20 mouse cellular contexts compared by ENCODE assay signal in the genomic region with DNA sequence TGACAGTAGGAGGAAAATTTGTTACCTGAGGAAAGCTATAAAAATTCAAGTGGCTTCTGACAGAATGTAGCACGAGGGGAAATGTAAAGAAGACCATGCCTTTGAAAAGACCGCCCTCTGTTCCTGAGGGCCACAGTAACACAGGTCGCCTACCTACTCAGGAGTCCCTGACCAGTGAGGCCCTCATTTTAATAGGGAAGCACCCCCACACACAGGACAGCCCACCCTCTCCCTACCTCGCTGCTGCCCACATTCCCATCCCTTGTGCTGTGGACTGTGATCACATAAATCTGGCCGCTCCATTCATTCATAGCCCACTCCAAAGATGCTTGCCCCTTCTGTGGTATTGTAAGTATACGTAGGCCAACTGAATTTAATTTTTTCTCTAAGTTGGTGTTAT. TPM values are rescaled to one million over a fixed set of nuclear protein-coding genes. Genes with fewer than 3 reads are reported as not detected.
DNase-seq lines count a peak whose midpoint lies in the region; ATAC-seq and TF ChIP-seq lines count a peak whose summit lies in the region.
"Had no signal": no experiment of that assay in that cellular context is flagged by ENCODE, and none has a peak within 500 bp of the region (broad histone marks: within the 10 kb centered on the region; RNA-seq: fewer than 3 reads in every experiment).

No protein-coding gene starts in this region.

- WGBS in hindbrain, embryonic 10.5 days, result 72% methylated on average over 6 of the region's 6 CpGs
- 67% methylated on average over 6 of the region's 6 CpGs for WGBS in hindbrain, postnatal 0 days
- 32% methylated on average over 6 of the region's 6 CpGs for WGBS in forebrain, embryonic 15.5 days
- 53% methylated on average over 6 of the region's 6 CpGs for WGBS in hindbrain, embryonic 16.5 days
- WGBS in neural tube, embryonic 12.5 days, result 41% methylated on average over 6 of the region's 6 CpGs

- H3K9ac ChIP-seq in hindbrain, postnatal 0 days (replicated peaks; ENCODE audit: low read length), result no peak overlapping the region
- no peak overlapping the region for H3K9ac ChIP-seq in forebrain, embryonic 15.5 days (replicated peaks)
- H3K9ac ChIP-seq in hindbrain, embryonic 16.5 days (ENCODE audit: low read depth, low read length), result no peak overlapping the region
- H3K9ac ChIP-seq in neural tube, embryonic 12.5 days, result no peak overlapping the region
- H3K9ac ChIP-seq: embryonic facial prominence, embryonic 13.5 days; heart, embryonic 13.5 days; liver, postnatal 0 days had no signal

- ATAC-seq in hindbrain, postnatal 0 days, result no peak
- ATAC-seq in forebrain, embryonic 15.5 days (replicated peaks), result no peak; the same call in 1 of the 2 replicates
- ATAC-seq in hindbrain, embryonic 16.5 days, result no peak
- peak; percentile 38 for ATAC-seq in neural tube, embryonic 12.5 days (ENCODE audit: low FRiP score, low read depth)
- no peak for ATAC-seq in CD4-positive, CD25-positive, alpha-beta regulatory T cell, adult 4 months
- ATAC-seq: liver, postnatal 0 days had no signal

- H3K36me3 ChIP-seq in hindbrain, embryonic 10.5 days, result no peaks in the 10 kb centered on the region
- no peaks in the 10 kb centered on the region for H3K36me3 ChIP-seq in hindbrain, postnatal 0 days (ENCODE audit: insufficient read depth, low read length)
- H3K36me3 ChIP-seq in forebrain, embryonic 15.5 days, result no peaks in the 10 kb centered on the region
- H3K36me3 ChIP-seq in hindbrain, embryonic 16.5 days (ENCODE audit: control insufficient read depth, insufficient read depth, low read length), result no peaks in the 10 kb centered on the region
- H3K36me3 ChIP-seq in neural tube, embryonic 12.5 days, result no peaks in the 10 kb centered on the region
- H3K36me3 ChIP-seq: embryonic facial prominence, embryonic 13.5 days; heart, embryonic 13.5 days had no signal

- TF ChIP-seq CTCF in hindbrain, postnatal 0 days (IDR thresholded peaks at IDR 0.05; ENCODE audit: low read depth), result no peak

- no peak overlapping the region for H3K4me2 ChIP-seq in hindbrain, postnatal 0 days (ENCODE audit: low read depth, low read length)
- peak overlapping the region; percentile 40; the same call in 1 of the 2 replicates for H3K4me2 ChIP-seq in forebrain, embryonic 15.5 days (replicated peaks)
- no peak overlapping the region; the same call in 1 of the 2 replicates for H3K4me2 ChIP-seq in hindbrain, embryonic 16.5 days (ENCODE audit: low read length)
- peak overlapping the region; percentile 52 for H3K4me2 ChIP-seq in neural tube, embryonic 12.5 days (replicated peaks)
- H3K4me2 ChIP-seq: heart, embryonic 13.5 days had no signal

- no peaks in the 10 kb centered on the region for H3K9me3 ChIP-seq in hindbrain, embryonic 10.5 days
- no peaks in the 10 kb centered on the region for H3K9me3 ChIP-seq in hindbrain, postnatal 0 days (ENCODE audit: low read length)
- no peaks in the 10 kb centered on the region for H3K9me3 ChIP-seq in forebrain, embryonic 15.5 days
- no peaks in the 10 kb centered on the region for H3K9me3 ChIP-seq in hindbrain, embryonic 16.5 days (ENCODE audit: control insufficient read depth, low read length)
- H3K9me3 ChIP-seq in neural tube, embryonic 12.5 days, result no peaks in the 10 kb centered on the region
- H3K9me3 ChIP-seq: embryonic facial prominence, embryonic 13.5 days; heart, embryonic 13.5 days had no signal

- no peak for DNase-seq in hindbrain, embryonic 10.5 days (ENCODE audit: low spot score)
- DNase-seq in hindbrain, postnatal 0 days (ENCODE audit: low spot score), result no peak
- no peak for DNase-seq in adipocyte (ENCODE audit: low spot score)
- DNase-seq in yolk sac, embryonic 10.5 days (ENCODE audit: low spot score), result no peak
- DNase-seq: adrenal gland, adult 2 months; cerebellum, adult 18-20 months; kidney, adult 2 months; kidney, postnatal 36 days; layer of hippocampus, adult 9-11 months; liver, postnatal 0 days; retina, postnatal 1 day had no signal

- no peak overlapping the region for H3K4me3 ChIP-seq in hindbrain, embryonic 10.5 days
- no peak overlapping the region for H3K4me3 ChIP-seq in hindbrain, postnatal 0 days (ENCODE audit: low read length)
- no peak overlapping the region for H3K4me3 ChIP-seq in forebrain, embryonic 15.5 days
- no peak overlapping the region for H3K4me3 ChIP-seq in hindbrain, embryonic 16.5 days (ENCODE audit: low read length)
- no peak overlapping the region for H3K4me3 ChIP-seq in neural tube, embryonic 12.5 days
- H3K4me3 ChIP-seq: heart, embryonic 13.5 days had no signal

- H3K27ac ChIP-seq in hindbrain, embryonic 10.5 days, result peak overlapping the region; percentile 80
- H3K27ac ChIP-seq in hindbrain, postnatal 0 days, result no peak overlapping the region; the same call in 1 of the 2 replicates
- H3K27ac ChIP-seq in forebrain, embryonic 15.5 days (replicated peaks), result peak overlapping the region; percentile 81
- H3K27ac ChIP-seq in hindbrain, embryonic 16.5 days (ENCODE audit: low read depth, low read length), result peak overlapping the region; percentile 46
- H3K27ac ChIP-seq in neural tube, embryonic 12.5 days, result peak overlapping the region; percentile 20; the same call in 1 of the 2 replicates
- H3K27ac ChIP-seq: embryonic facial prominence, embryonic 13.5 days; heart, embryonic 13.5 days had no signal

- no peaks in the 10 kb centered on the region for H3K27me3 ChIP-seq in hindbrain, embryonic 10.5 days (ENCODE audit: insufficient read depth, poor library complexity, severe bottlenecking)
- no peaks in the 10 kb centered on the region for H3K27me3 ChIP-seq in hindbrain, postnatal 0 days (ENCODE audit: insufficient read depth, low read length)
- no peaks in the 10 kb centered on the region for H3K27me3 ChIP-seq in forebrain, embryonic 15.5 days
- H3K27me3 ChIP-seq in hindbrain, embryonic 16.5 days (replicated peaks; ENCODE audit: control insufficient read depth, insufficient read depth, low read length), result no peaks in the 10 kb centered on the region
- no peaks in the 10 kb centered on the region for H3K27me3 ChIP-seq in neural tube, embryonic 12.5 days (replicated peaks)
- H3K27me3 ChIP-seq: CH12.LX; embryonic facial prominence, embryonic 13.5 days; heart, embryonic 13.5 days had no signal

- H3K4me1 ChIP-seq in hindbrain, embryonic 10.5 days (replicated peaks), result peaks cover 40% of the 10 kb centered on the region
- H3K4me1 ChIP-seq in hindbrain, postnatal 0 days (ENCODE audit: insufficient read depth, low read length), result no peaks in the 10 kb centered on the region
- peaks cover 39% of the 10 kb centered on the region for H3K4me1 ChIP-seq in forebrain, embryonic 15.5 days
- H3K4me1 ChIP-seq in hindbrain, embryonic 16.5 days (ENCODE audit: control insufficient read depth, insufficient read depth, low read depth, low read length), result peaks cover 18% of the 10 kb centered on the region
- H3K4me1 ChIP-seq in neural tube, embryonic 12.5 days, result peaks cover 27% of the 10 kb centered on the region

RNA-seq across cellular contexts. Expression of a gene that starts 20.8 kb away (rescaled TPM):
- polyA plus RNA-seq in hindbrain, embryonic 10.5 days (2016; fragmentation: Nextera tagmentation; extraction: Ambion mirVana), result 22.0 and 24.3 TPM in 2 replicates
- total RNA-seq in hindbrain, postnatal 0 days (2014; rRNA removed), result 8.3 and 10.6 TPM in 2 replicates
- polyA plus RNA-seq in hindbrain, postnatal 0 days (2015; fragmentation: Nextera tagmentation; extraction: Ambion mirVana), result 13.7 and 16.3 TPM in 2 replicates
- 14.2 and 15.9 TPM in 2 replicates for polyA plus RNA-seq in forebrain, embryonic 15.5 days (2015; fragmentation: Nextera tagmentation; extraction: Ambion mirVana)
- 15.4 and 16.9 TPM in 2 replicates for polyA plus RNA-seq in hindbrain, embryonic 16.5 days (2015; fragmentation: Nextera tagmentation; extraction: Ambion mirVana)
- 21.2 and 22.7 TPM in 2 replicates for polyA plus RNA-seq in neural tube, embryonic 12.5 days (2016; fragmentation: Nextera tagmentation; extraction: Ambion mirVana)
- under 1 TPM in 1 of 2 experiments, not detected in 1; 0.40 TPM for polyA plus RNA-seq in CD4-positive, CD25-positive, alpha-beta regulatory T cell, adult 4 months (2017; shearing (Covaris generic))
- total RNA-seq: common myeloid progenitor, adult 5-6 weeks; granulocyte monocyte progenitor cell, adult 5-6 weeks had no signal

Comparison
In these comparisons a context has a peak if more than half of its experiments do, and no peak if none do; other contexts are left out.
1. H3K4me2 ChIP-seq: peak in forebrain, embryonic 15.5 days (single experiment) and neural tube, embryonic 12.5 days (single experiment); none in hindbrain, postnatal 0 days (single experiment) and hindbrain, embryonic 16.5 days (single experiment).
2. RNA of a gene that starts 20.8 kb away (polyA plus RNA-seq): 22.0 to 24.3 TPM in hindbrain, embryonic 10.5 days, 21.2 to 22.7 TPM in neural tube, embryonic 12.5 days, 13.7 to 16.3 TPM in hindbrain, postnatal 0 days, 14.2 to 15.9 TPM in forebrain, embryonic 15.5 days and 15.4 to 16.9 TPM in hindbrain, embryonic 16.5 days; 0.40 TPM in CD4-positive, CD25-positive, alpha-beta regulatory T cell, adult 4 months; every median in the first group is over 10 times any median in the second.